Mouse (Mus musculus) retina, postnatal 1 day (tissue): ENCODE measurements around the gene 1700102P08Rik.

ENCODE experiments used
- DNase-seq: peaks from one replicate; pipeline ENCODE4 v3.0.0-alpha.2; 2012

Gene 1700102P08Rik

GRCm38 (mm10) chr9:108392676-108393075 is at the start of gene 1700102P08Rik:
1700102P08Rik (plus strand) TSS chr9:108392805.
- DNase-seq, result peak; percentile 9

- DNase-seq, result no peak
Observed at GRCm38 (mm10) chr9:108343331-108343730, 49.3 kb upstream of the 1700102P08Rik start.

GRCm38 (mm10) chr9:108343835-108344234 is 48.8 kb upstream of the 1700102P08Rik start:
- DNase-seq, result no peak

- DNase-seq, result no peak
Observed at GRCm38 (mm10) chr9:108344471-108344870, 48.1 kb upstream of the 1700102P08Rik start.

- DNase-seq, result no peak
Observed at GRCm38 (mm10) chr9:108347024-108347423, 45.6 kb upstream of the 1700102P08Rik start.

GRCm38 (mm10) chr9:108347540-108348289 is 44.9 kb upstream of the 1700102P08Rik start, which contains the start of gene Usp4:
Usp4 (plus strand) TSS chr9:108347853.
- peak; percentile 95 for DNase-seq

- no peak for DNase-seq
Observed at GRCm38 (mm10) chr9:108348290-108348680, 44.3 kb upstream of the 1700102P08Rik start.

- no peak for DNase-seq
Observed at GRCm38 (mm10) chr9:108349727-108350126, 42.9 kb upstream of the 1700102P08Rik start.

GRCm38 (mm10) chr9:108378234-108378633 is 14.4 kb upstream of the 1700102P08Rik start:
- DNase-seq, result no peak

GRCm38 (mm10) chr9:108378736-108379135 is 13.9 kb upstream of the 1700102P08Rik start:
- DNase-seq, result no peak

GRCm38 (mm10) chr9:108379294-108379693 is 13.3 kb upstream of the 1700102P08Rik start:
- no peak for DNase-seq

GRCm38 (mm10) chr9:108381382-108381781 is 11.2 kb upstream of the 1700102P08Rik start:
- no peak for DNase-seq

- no peak for DNase-seq
Observed at GRCm38 (mm10) chr9:108385006-108385405, 7.6 kb upstream of the 1700102P08Rik start.

- no peak for DNase-seq
Observed at GRCm38 (mm10) chr9:108386816-108387215, 5.8 kb upstream of the 1700102P08Rik start.

GRCm38 (mm10) chr9:108388601-108389000 is 4.0 kb upstream of the 1700102P08Rik start:
- no peak for DNase-seq

- DNase-seq, result no peak
Observed at GRCm38 (mm10) chr9:108389220-108389619, 3.4 kb upstream of the 1700102P08Rik start.

GRCm38 (mm10) chr9:108394191-108394590 is 1.6 kb downstream of the 1700102P08Rik start:
- DNase-seq, result no peak

GRCm38 (mm10) chr9:108395427-108395826 is 2.8 kb downstream of the 1700102P08Rik start:
- DNase-seq, result no peak

GRCm38 (mm10) chr9:108398324-108398723 is 5.7 kb downstream of the 1700102P08Rik start:
- no peak for DNase-seq

GRCm38 (mm10) chr9:108401186-108401960 is 8.8 kb downstream of the 1700102P08Rik start:
- DNase-seq, result no peak

- DNase-seq, result no peak
Observed at GRCm38 (mm10) chr9:108403081-108403480, 10.5 kb downstream of the 1700102P08Rik start.

GRCm38 (mm10) chr9:108404451-108404850 is 11.8 kb downstream of the 1700102P08Rik start:
- no peak for DNase-seq

GRCm38 (mm10) chr9:108409535-108409934 is 16.9 kb downstream of the 1700102P08Rik start:
- DNase-seq, result no peak

- no peak for DNase-seq
Observed at GRCm38 (mm10) chr9:108411381-108411942, 18.9 kb downstream of the 1700102P08Rik start.
